Mouse (Mus musculus) ES-E14 (cell line): Measurements from ENCODE around the gene Acin1.

Source experiments
- CHD2 ChIP-seq: IDR thresholded peaks from 2 replicates; pipeline ENCODE4 v1.6.1; 2014; ENCODE audit warnings: mild to moderate bottlenecking, low read depth, low read length, inconsistent platforms
- HCFC1 ChIP-seq: IDR thresholded peaks from 2 replicates; pipeline ENCODE4 v1.6.1; 2012; ENCODE audit warnings: low read length, inconsistent platforms, borderline replicate concordance; ENCODE audit not compliant: insufficient read depth
- MAFK ChIP-seq: IDR thresholded peaks from 2 replicates; pipeline ENCODE4 v1.6.1; 2014; ENCODE audit warnings: mild to moderate bottlenecking, low read depth, low read length, inconsistent platforms; ENCODE audit not compliant: insufficient read depth
- ZC3H11A ChIP-seq: IDR thresholded peaks from 2 replicates; pipeline ENCODE4 v1.6.1; 2012; ENCODE audit warnings: low read depth, mild to moderate bottlenecking, inconsistent platforms, low read length, borderline replicate concordance
- ZNF384 ChIP-seq: IDR thresholded peaks from 2 replicates; pipeline ENCODE4 v1.6.1; 2012; ENCODE audit warnings: low read depth, low read length, inconsistent platforms

GRCm38 (mm10) chr14:54721711-54722110 is 35.0 kb upstream of the Acin1 start:
- TF ChIP-seq ZC3H11A (no peak), HCFC1 (no peak), ZNF384 (no peak), MAFK (no peak), CHD2 (no peak)
